Mouse (Mus musculus) embryonic facial prominence, embryonic 12.5 days (tissue): ENCODE measurements around the gene Taar7a. TPM values are rescaled to one million over a fixed set of nuclear protein-coding genes. Genes with fewer than 3 reads are reported as not detected.

Experiments
- ATAC-seq: fragments of 200-750 bp; cut with Nextera tagmentation; 2 replicates; pipeline ENCODE4 v1.8.0; 2017; ENCODE audit not compliant: insufficient number of reproducible peaks, insufficient read depth, low FRiP score, low TSS enrichment
- H3K27ac ChIP-seq: fragments of 300-500 bp; sonication (generic); 2 replicates; pipeline ENCODE4 v1.5.1; 2016; ENCODE audit warnings: mild to moderate bottlenecking
- H3K27me3 ChIP-seq: fragments of 300-500 bp; sonication (generic); 2 replicates; pipeline ENCODE4 v1.6.1; 2016; ENCODE audit warnings: mild to moderate bottlenecking, moderate library complexity
- H3K36me3 ChIP-seq: fragments of 300-500 bp; sonication (generic); 2 replicates; pipeline ENCODE4 v1.6.1; 2016; ENCODE audit warnings: mild to moderate bottlenecking
- H3K4me1 ChIP-seq: fragments of 300-500 bp; sonication (generic); 2 replicates; pipeline ENCODE4 v1.6.1; 2016
- H3K4me2 ChIP-seq: fragments of 300-500 bp; sonication (generic); replicated peaks from 2 replicates; pipeline ENCODE4 v1.6.1; 2016; ENCODE audit warnings: mild to moderate bottlenecking, moderate library complexity
- H3K4me3 ChIP-seq: fragments of 300-500 bp; sonication (generic); 2 replicates; pipeline ENCODE4 v1.5.1; 2016; ENCODE audit warnings: mild to moderate bottlenecking
- H3K9ac ChIP-seq: fragments of 300-500 bp; sonication (generic); 2 replicates; pipeline ENCODE4 v1.6.1; 2016; ENCODE audit warnings: mild to moderate bottlenecking, moderate library complexity
- H3K9me3 ChIP-seq: fragments of 300-500 bp; sonication (generic); 2 replicates; pipeline ENCODE4 v1.6.1; 2016; ENCODE audit warnings: mild to moderate bottlenecking, moderate library complexity
- WGBS: fragments of 180-500 bp; shearing (Covaris S2); methylation state at CpG from one replicate; pipeline ENCODE4 v1.1.7; 2016; 5-methylcytosine and 5-hydroxymethylcytosine counted together
- polyA plus RNA-seq: library from polyadenylated mRNA; unstranded; fragments of >200 nt; fragmentation: Nextera tagmentation; extraction: Ambion mirVana; gene quantifications from 2 replicates; pipeline ENCODE4 v1.2.1, GENCODE M21; 2016

The Taar7a gene
- polyA plus RNA-seq, 1 experiment from 2014 or later = not detected

DNA sequence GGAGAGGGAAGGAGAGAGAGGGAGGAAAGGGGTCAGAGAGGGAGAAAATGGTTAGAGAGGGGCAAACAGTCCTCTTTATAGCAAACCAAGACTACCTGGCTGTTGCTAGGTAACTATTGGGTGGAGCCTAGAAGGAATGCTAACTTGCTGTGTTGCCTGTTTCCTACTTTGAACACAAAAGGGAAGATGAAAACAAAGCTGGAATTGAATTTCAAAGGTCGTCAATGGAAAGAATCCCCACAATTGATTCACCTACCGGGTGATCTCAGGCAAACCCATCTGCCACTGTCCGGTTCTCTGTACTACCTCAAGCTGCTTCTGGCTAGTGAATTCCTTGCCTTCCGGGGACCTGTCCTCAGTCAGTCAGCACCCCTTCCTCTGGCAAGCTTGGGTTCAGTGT, 15.3 kb downstream of the Taar7a start:
- Histone ChIP-seq H3K9me3 (no peaks in the 10 kb centered on the region), H3K4me3 (no peak overlapping the region), H3K27ac (no peak overlapping the region), H3K27me3 (0 out of 2 replicates have a peak, but pooled peaks cover 4% of the 10 kb centered on the region), H3K4me1 (no peaks in the 10 kb centered on the region), H3K9ac (no peak overlapping the region), H3K36me3 (no peaks in the 10 kb centered on the region), H3K4me2 (no peak overlapping the region)
- ATAC-seq = no peak
- 38% methylated on average over 4 of the region's 4 CpGs for WGBS

DNA sequence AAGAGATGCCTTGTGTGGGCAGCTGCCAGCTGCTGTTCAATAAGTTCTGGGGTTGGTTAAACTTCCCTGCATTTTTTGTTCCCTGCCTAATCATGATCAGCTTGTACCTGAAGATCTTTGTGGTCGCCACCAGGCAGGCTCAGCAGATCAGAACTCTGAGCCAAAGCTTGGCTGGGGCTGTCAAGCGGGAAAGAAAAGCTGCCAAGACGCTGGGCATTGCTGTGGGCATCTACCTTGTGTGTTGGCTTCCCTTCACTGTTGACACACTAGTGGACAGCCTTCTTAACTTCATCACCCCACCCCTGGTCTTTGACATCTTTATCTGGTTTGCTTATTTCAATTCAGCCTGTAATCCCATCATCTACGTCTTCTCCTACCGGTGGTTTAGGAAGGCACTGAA, 22.0 kb downstream of the Taar7a start:
- H3K9me3 ChIP-seq = no peaks in the 10 kb centered on the region
- 0 out of 2 replicates have a peak, but pooled peaks cover 3% of the 10 kb centered on the region for H3K27me3 ChIP-seq
- H3K4me1 ChIP-seq = no peaks in the 10 kb centered on the region
- no peak overlapping the region for H3K27ac ChIP-seq
- no peak overlapping the region for H3K4me2 ChIP-seq
- WGBS = 89% methylated on average over 5 of the region's 5 CpGs
- no peaks in the 10 kb centered on the region for H3K36me3 ChIP-seq
- no peak overlapping the region for H3K4me3 ChIP-seq
- H3K9ac ChIP-seq = no peak overlapping the region
- ATAC-seq = no peak

DNA sequence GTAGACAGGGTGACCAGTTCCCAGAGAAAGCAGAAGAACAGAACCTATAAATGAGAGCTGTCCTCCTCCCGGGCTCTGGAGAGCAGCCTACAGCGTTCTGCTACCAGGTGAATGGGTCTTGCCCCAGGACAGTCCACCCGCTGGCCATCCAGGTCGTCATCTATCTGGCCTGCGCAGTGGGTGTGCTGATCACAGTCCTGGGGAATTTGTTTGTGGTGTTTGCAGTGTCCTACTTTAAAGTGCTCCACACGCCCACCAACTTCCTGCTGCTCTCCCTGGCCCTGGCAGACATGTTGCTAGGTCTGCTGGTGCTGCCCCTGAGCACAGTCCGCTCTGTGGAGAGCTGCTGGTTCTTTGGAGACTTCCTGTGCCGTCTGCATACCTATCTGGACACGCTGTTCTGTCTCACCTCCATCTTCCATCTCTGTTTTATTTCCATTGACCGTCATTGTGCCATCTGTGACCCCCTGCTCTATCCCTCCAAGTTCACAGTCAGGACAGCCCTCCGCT, 22.6 kb downstream of the Taar7a start, which contains the start of gene Taar5:
TSS of gene Taar5 (plus strand) at position 51 of the 510 bp plus-strand sequence.
- no peaks in the 10 kb centered on the region for H3K36me3 ChIP-seq
- 88% methylated on average over 11 of the region's 11 CpGs for WGBS
- 0 out of 2 replicates have a peak, but pooled peaks cover 3% of the 10 kb centered on the region for H3K27me3 ChIP-seq
- no peaks in the 10 kb centered on the region for H3K9me3 ChIP-seq
- H3K27ac ChIP-seq = no peak within 1 kb of the TSS
- H3K4me2 ChIP-seq = no peak within 1 kb of the TSS
- no peaks in the 10 kb centered on the region for H3K4me1 ChIP-seq
- no peak within 1 kb of the TSS for H3K4me3 ChIP-seq
- no peak for ATAC-seq
- H3K9ac ChIP-seq = no peak within 1 kb of the TSS

DNA sequence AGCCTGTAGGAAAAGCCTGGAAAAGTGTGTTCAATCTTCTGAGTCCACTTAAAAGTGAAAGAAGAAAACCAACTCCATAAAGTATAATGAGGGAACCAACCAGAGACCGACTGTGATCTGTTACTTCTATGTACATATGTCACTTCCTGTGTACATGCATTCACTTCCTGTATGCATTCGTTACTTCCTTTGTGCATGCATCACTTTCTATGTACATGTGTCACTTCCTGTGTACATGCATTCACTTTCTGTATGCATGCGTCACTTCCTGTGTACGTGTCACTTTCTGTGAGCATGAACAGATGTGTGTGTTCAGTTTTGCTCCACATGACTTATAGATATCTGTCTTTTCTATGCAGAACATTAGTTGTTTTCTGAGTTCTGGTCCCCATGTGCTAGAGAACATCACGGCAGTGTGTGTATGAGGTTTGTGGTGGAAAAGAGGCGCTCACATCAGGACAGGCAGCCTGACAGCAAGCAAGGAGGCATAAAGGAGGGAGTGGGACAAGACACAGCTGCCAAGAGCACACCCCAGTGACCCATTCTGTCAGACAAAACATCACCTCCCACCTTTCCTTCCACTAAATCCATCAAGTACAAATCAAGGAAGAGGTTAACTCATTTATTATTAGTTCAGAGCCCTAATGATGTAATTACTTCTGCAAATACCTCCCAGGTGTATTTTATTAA, 28.2 kb downstream of the Taar7a start:
- H3K27me3 ChIP-seq = no peaks in the 10 kb centered on the region
- no peak overlapping the region for H3K4me2 ChIP-seq
- 92% methylated on average over 6 of the region's 6 CpGs for WGBS
- no peak overlapping the region for H3K4me3 ChIP-seq
- no peak overlapping the region for H3K27ac ChIP-seq
- no peaks in the 10 kb centered on the region for H3K36me3 ChIP-seq
- no peak for ATAC-seq
- no peak overlapping the region for H3K9ac ChIP-seq
- no peaks in the 10 kb centered on the region for H3K9me3 ChIP-seq
- no peaks in the 10 kb centered on the region for H3K4me1 ChIP-seq

DNA sequence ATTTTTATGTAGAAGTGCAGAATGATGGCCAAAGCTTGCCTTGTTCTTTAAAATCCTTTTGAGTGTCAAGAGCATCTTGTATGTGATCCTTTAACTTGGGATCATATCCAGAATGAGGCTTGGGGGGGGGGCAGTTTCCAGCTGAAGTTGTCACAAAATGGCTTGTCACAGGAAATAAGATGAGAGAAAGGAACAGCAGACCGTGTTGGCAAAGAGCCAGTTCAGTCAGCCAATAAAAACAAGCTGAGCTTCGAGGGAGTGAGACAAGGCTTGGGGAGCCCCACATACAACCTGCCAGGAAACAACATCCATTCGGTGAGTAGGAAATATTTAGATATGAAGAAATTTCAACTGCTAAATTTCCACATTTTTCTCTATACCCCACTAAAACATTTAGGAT, 29.8 kb downstream of the Taar7a start:
- H3K9me3 ChIP-seq = no peaks in the 10 kb centered on the region

DNA sequence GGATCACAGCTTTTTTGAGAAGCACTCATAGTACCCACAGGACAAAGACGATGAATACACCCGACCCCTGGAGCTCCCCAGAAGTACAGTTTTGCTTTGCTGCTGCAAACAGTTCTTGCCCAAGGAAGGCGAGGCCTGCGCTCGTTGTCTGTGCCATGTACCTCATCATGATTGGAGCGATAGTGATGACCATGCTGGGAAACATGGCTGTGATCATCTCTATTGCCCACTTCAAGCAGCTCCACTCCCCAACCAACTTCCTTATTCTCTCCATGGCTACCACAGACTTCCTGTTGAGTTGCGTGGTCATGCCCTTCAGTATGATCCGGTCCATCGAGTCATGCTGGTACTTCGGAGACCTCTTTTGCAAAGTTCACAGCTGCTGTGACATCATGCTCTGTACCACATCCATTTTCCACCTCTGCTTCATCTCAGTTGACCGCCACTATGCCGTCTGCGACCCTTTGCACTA, 32.8 kb downstream of the Taar7a start, which contains the start of gene Taar4:
TSS of gene Taar4 (plus strand) at position 51 of the 472 bp plus-strand sequence.
- Histone ChIP-seq H3K4me1 (no peaks in the 10 kb centered on the region), H3K27me3 (no peaks in the 10 kb centered on the region), H3K9ac (no peak within 1 kb of the TSS), H3K9me3 (no peaks in the 10 kb centered on the region), H3K36me3 (no peaks in the 10 kb centered on the region), H3K4me2 (no peak within 1 kb of the TSS), H3K4me3 (no peak within 1 kb of the TSS), H3K27ac (no peak within 1 kb of the TSS)
- no peak for ATAC-seq
- WGBS = 95% methylated on average over 13 of the region's 13 CpGs

More for the DNA sequence above, 29.8 kb downstream of the Taar7a start:
- Histone ChIP-seq H3K36me3 (no peaks in the 10 kb centered on the region), H3K4me3 (no peak overlapping the region), H3K4me2 (no peak overlapping the region), H3K27ac (no peak overlapping the region), H3K4me1 (no peaks in the 10 kb centered on the region), H3K27me3 (no peaks in the 10 kb centered on the region), H3K9ac (no peak overlapping the region)
- ATAC-seq = no peak
- 67% methylated on average over 3 of the region's 3 CpGs for WGBS

DNA sequence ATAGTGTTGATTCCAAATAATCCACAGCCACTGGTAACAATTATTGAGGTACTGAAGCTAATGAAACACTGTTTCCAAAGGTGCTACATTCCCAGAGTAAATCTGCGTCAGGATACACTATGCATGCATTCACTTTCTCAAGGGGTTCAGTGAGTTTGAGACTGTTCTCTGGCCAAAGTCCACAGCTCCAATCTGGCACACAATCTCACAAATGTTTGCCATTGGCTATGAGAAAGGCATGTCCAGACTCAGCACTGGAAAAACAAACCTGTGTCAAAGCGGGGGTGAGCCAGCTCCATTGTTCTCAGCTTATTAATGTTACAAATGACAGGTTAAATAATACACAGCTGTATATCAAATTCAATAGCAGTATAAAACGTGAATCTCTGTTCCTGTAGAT, 34.2 kb downstream of the Taar7a start:
- ATAC-seq = no peak

DNA sequence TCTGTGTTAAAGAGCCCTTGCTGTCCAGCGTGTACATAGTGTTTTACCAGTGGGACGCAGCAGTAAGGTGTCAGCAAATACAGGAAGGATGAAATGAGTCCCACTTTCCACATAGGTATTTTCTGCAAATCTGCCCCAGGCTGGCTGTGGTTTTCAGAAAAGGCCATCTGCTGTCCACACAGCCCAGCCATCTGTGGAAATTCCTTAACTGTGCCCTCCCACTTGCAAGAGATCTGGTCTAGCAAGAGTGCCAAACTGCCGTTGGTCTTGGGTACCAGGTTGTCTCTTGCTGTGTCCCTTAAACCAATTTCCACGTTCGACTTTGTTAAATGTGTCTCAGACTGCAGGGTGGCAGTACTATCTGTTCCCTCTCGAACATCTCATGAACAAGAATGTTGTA, 41.6 kb downstream of the Taar7a start:
- H3K27ac ChIP-seq = no peak overlapping the region
- H3K36me3 ChIP-seq = no peaks in the 10 kb centered on the region
- no peak overlapping the region for H3K9ac ChIP-seq
- no peaks in the 10 kb centered on the region for H3K27me3 ChIP-seq
- ATAC-seq = no peak
- WGBS = 85% methylated on average over 6 of the region's 6 CpGs
- no peak overlapping the region for H3K4me2 ChIP-seq
- no peaks in the 10 kb centered on the region for H3K4me1 ChIP-seq
- H3K4me3 ChIP-seq = no peak overlapping the region
- H3K9me3 ChIP-seq = no peaks in the 10 kb centered on the region

More for the DNA sequence above, 34.2 kb downstream of the Taar7a start:
- Histone ChIP-seq H3K27me3 (no peaks in the 10 kb centered on the region), H3K27ac (no peak overlapping the region), H3K4me2 (no peak overlapping the region), H3K36me3 (no peaks in the 10 kb centered on the region), H3K4me3 (no peak overlapping the region), H3K9ac (no peak overlapping the region), H3K4me1 (no peaks in the 10 kb centered on the region), H3K9me3 (no peaks in the 10 kb centered on the region)
- 52% methylated on average over 3 of the region's 3 CpGs for WGBS

DNA sequence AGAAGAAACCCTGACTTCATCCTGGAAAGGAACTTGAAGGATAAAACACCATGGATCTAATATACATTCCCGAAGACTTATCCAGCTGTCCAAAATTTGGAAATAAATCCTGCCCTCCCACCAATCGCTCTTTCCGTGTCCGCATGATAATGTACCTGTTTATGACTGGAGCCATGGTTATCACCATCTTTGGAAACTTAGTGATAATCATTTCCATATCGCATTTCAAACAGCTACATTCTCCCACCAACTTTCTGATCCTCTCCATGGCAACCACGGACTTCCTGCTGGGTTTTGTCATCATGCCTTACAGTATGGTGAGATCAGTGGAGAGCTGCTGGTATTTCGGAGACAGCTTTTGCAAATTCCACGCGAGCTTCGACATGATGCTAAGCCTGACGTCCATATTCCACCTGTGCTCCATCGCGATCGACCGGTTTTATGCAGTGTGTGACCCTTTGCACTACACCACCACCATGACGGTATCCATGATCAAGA, 43.7 kb downstream of the Taar7a start, which contains the start of gene Taar3:
TSS of gene Taar3 (plus strand) at position 51 of the 498 bp plus-strand sequence.
- no peak within 1 kb of the TSS for H3K27ac ChIP-seq
- H3K4me3 ChIP-seq = no peak within 1 kb of the TSS
- no peaks in the 10 kb centered on the region for H3K36me3 ChIP-seq
- H3K9ac ChIP-seq = no peak within 1 kb of the TSS
- H3K4me2 ChIP-seq = no peak within 1 kb of the TSS
- H3K4me1 ChIP-seq = no peaks in the 10 kb centered on the region
- H3K27me3 ChIP-seq = no peaks in the 10 kb centered on the region
- no peak for ATAC-seq
- H3K9me3 ChIP-seq = no peaks in the 10 kb centered on the region
- WGBS = 85% methylated on average over 16 of the region's 16 CpGs

DNA sequence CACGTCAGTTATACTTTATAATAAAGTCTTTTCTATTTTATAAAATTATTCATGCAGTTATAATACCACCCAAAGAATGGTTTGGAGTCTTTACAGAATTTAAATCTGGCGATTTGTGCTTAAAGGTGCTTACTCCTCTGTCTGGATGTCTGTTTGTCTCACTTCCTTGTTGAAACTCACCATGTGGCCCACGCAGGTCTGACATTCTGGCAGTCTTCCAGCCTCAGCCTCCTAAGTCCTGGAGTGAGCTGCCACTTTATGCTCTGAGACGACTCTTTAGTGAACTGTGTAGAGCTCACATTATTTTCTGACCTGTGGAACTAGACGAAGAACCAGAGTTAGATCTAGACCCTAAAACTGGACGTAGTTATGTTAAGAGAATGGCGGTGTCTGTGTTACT, 45.3 kb downstream of the Taar7a start:
- Histone ChIP-seq H3K27ac (no peak overlapping the region), H3K4me3 (no peak overlapping the region), H3K4me1 (no peaks in the 10 kb centered on the region), H3K9me3 (no peaks in the 10 kb centered on the region), H3K36me3 (no peaks in the 10 kb centered on the region), H3K27me3 (no peaks in the 10 kb centered on the region), H3K4me2 (no peak overlapping the region), H3K9ac (no peak overlapping the region)
- no peak for ATAC-seq
- WGBS = 71% methylated on average over 7 of the region's 7 CpGs

DNA sequence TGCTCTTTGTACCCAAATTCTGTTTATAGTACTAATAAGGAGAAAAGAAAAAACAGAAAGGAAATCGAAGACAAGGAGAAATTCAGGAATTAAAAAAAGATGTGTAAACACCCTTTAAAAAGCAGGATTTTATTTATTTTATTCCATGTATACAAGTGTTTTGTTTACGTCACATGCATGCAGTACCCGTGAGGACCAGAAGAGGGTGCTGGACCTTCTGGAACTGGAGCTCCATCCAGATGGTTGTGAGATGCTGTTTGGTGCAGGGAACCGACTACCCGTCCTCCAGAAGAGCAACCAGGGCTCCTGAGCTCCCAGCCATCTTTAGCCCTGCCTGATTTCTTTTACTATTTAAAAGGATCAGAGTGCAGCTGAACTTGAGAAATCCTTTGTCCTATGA, 50.8 kb downstream of the Taar7a start:
- H3K4me1 ChIP-seq = no peaks in the 10 kb centered on the region
- no peaks in the 10 kb centered on the region for H3K36me3 ChIP-seq
- H3K4me2 ChIP-seq = no peak overlapping the region
- no peaks in the 10 kb centered on the region for H3K27me3 ChIP-seq
- no peak overlapping the region for H3K9ac ChIP-seq
- ATAC-seq = no peak
- no peak overlapping the region for H3K4me3 ChIP-seq
- H3K9me3 ChIP-seq = no peaks in the 10 kb centered on the region
- no peak overlapping the region for H3K27ac ChIP-seq
- WGBS = 73% methylated on average over 5 of the region's 5 CpGs
